Mouse (Mus musculus) G1E (cell line): ENCODE results near the gene Ighmbp2. TPM values are rescaled to one million over a fixed set of nuclear protein-coding genes. Genes with fewer than 3 reads are reported as not detected.

ENCODE experiments used
- polyA plus RNA-seq: library from polyadenylated mRNA; stranded (reverse); fragments of >175 nt; gene quantifications from 2 replicates; pipeline ENCODE4 v1.2.3, GENCODE M21; 2012
- total RNA-seq, 2 experiments: library from RNA; stranded (forward) in 1 of 2; stranded (reverse) in 1 of 2; fragments of 200-1000 nt in 1 of 2; fragments of >200 nt in 1 of 2; fragmentation: Nextera tagmentation in 1 of 2; gene quantifications; 2 replicates each; pipeline ENCODE4 v1.2.3; 2014 to 2017

Ighmbp2 gene
- total and polyA plus RNA-seq, 3 experiments: 5.1 to 10.6 (median 6.5) TPM

Other genes starting within 250 kb of the Ighmbp2 start
- 54.5 and 57.3 TPM in 2 replicates for gene Mrpl21, start 116 bp downstream of the Ighmbp2 start, total RNA-seq (2014; fragmentation: Nextera tagmentation)
- gene Mrpl21, start 116 bp downstream of the Ighmbp2 start, total RNA-seq (2017): 92.9 and 105 TPM in 2 replicates
- gene Mrpl21, start 116 bp downstream of the Ighmbp2 start, polyA plus RNA-seq: 6.9 and 27.4 TPM in 2 replicates
- gene Cpt1a, start 39.3 kb upstream of the Ighmbp2 start, total RNA-seq (2014; fragmentation: Nextera tagmentation): 15.0 and 15.5 TPM in 2 replicates
- gene Cpt1a, start 39.3 kb upstream of the Ighmbp2 start, total RNA-seq (2017): 21.2 and 22.3 TPM in 2 replicates
- gene Cpt1a, start 39.3 kb upstream of the Ighmbp2 start, polyA plus RNA-seq: 3.2 and 4.1 TPM in 2 replicates
- gene Tesmin, start 105.8 kb upstream of the Ighmbp2 start, total RNA-seq (2014; fragmentation: Nextera tagmentation): not detected in 2 replicates
- 0.33 and 0.52 TPM in 2 replicates for gene Tesmin, start 105.8 kb upstream of the Ighmbp2 start, total RNA-seq (2017)
- 0.17 and 0.25 TPM in 2 replicates for gene Tesmin, start 105.8 kb upstream of the Ighmbp2 start, polyA plus RNA-seq
- not detected in 2 replicates for gene Gal, start 131.5 kb upstream of the Ighmbp2 start, total RNA-seq (2014; fragmentation: Nextera tagmentation)
- not detected in 2 replicates for gene Gal, start 131.5 kb upstream of the Ighmbp2 start, total RNA-seq (2017)
- gene Gal, start 131.5 kb upstream of the Ighmbp2 start, polyA plus RNA-seq: not detected in 2 replicates